Mouse (Mus musculus) ovary, postnatal 36 days (tissue): ENCODE data around the gene Hils1.
"Not testable (repeated sequence)": the region's sequence is repeated elsewhere in the genome, so short reads cannot be mapped to it uniquely, and the experiment has no call there.

Experiments
- DNase-seq: peaks from one replicate; pipeline ENCODE4 v3.0.0; 2022; ENCODE audit warnings: low spot score, mixed read lengths

The Hils1 gene

GRCm38 (mm10) chr11:94955103-94955502 lies 12.3 kb upstream of the Hils1 start:
- DNase-seq = no peak

GRCm38 (mm10) chr11:94957693-94958064 lies 9.7 kb upstream of the Hils1 start:
- no peak for DNase-seq

GRCm38 (mm10) chr11:94958065-94958858 lies 9.1 kb upstream of the Hils1 start:
- DNase-seq = peak; percentile 74

DNA sequence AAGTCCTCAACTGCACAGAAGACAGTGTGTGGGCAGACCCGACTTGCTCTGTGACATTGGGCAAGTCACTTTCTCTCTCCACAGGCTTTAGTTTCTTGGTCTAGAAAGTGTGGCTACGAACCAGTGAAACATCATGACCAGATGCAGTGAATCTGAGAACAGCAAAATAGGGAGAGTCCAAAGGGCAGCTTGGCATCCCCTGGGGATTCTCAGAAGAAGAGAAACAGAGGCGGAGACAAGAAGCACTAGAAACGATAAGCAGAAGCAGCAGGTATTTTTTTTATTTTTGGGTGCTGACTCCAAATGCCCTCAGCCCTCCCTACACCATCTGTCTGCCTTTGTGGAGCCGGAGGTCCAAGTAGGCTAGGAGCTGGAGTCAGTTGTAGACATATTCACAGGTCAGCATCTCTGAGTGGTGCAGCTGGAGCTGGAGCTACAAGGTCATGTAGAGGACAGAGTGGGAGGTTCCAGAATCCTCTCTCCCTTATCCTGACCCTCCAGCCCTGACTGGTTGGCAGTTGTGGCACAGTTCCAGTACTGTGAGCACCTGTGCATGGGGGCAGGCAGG lies 4.8 kb upstream of the Hils1 start:
- no peak for DNase-seq

DNA sequence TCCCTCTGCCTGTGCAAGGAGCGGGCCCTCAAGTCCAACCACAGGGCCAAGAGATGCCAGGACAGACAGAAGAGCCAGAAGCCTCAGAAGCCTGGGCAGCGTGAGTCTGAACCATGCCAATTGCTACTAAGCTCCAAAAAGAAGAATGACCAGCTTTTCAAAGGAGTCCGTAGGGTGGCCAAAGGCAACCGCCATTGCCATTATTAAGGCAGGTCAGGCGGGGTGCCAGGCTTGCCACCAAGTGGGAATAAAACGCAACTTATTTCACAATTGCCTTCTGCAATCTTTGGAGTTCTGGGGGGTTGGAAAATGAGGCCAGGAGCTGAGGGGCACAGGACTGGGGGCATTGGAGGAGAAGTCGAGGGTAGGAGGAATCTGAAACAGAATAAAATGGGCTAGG lies 794 bp downstream of the Hils1 start:
- no peak for DNase-seq

GRCm38 (mm10) chr11:94969709-94970108 lies 2.3 kb downstream of the Hils1 start:
- not testable (repeated sequence) for DNase-seq

DNA sequence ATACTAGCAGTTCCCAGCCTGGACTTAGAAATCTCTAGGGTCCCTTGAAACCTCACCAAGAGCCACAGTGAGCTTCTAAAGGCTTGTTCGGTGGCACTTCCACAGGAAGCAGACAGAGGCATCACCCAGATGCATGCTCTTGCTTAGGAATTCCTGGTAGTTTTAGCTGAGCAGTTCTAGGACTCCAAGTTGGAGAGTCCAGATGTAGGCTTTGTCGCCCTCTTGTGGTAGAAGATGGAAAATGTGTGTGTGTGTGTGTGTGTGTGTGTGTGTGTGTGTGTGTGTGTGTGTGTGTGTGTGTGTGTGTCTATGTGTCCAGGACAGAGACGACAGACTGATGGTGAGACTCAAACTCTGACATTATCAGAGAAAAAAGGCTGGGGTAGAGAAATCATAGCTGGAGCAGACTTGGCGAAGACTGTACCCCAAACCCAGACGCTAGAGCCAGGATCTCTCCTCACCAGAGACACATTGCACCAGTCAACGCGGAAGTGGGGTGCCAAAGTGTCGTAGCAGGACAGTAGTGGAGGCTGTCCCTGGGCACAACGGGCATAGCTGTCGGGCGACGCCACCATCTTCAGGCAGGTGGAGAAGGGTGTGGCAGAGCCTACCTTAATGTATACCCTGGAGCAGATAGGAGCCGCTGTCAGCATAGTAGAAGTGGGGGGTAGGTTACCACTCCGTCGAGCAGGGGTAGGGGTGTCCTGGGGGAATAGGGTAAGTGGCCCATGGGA lies 3.0 kb downstream of the Hils1 start:
- peak; percentile 51 for DNase-seq

DNA sequence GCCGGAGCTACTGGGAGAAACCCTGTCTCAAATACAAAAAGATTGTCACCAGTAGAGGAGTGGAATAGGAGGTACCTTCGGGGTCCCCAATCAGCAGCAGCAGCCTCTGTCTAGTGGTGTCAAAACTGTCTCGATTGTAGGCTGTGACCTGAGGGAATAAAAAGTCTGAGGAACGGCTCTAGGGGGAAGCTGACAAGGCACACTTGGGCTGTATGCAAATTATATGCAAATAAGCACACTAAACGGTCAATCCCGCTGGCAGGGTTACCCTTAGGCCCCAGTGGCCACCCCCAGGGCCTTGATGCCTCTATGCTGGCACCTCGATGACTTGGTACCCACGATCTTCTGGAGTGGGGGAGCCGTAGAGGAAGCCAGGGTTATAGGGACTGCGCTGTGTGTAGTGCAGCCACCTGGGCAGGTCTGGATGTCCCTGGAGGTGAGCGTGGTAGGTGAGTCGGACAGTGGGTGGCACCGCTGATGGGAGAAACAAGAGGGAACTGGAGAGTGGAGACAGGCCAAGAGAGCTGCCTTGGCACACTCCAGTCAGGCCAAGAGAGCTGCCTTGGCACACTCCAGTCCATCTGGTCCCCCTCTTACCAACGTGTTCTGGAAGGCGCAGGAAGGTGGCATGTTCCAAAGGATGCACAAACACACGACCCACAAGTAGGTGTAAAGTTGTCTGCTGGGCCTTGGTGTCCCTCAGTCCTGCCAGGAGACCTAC lies 4.7 kb downstream of the Hils1 start:
- no peak for DNase-seq

GRCm38 (mm10) chr11:94972887-94973286 lies 5.5 kb downstream of the Hils1 start:
- no peak for DNase-seq

GRCm38 (mm10) chr11:94973313-94973712 lies 5.9 kb downstream of the Hils1 start:
- DNase-seq = no peak

DNA sequence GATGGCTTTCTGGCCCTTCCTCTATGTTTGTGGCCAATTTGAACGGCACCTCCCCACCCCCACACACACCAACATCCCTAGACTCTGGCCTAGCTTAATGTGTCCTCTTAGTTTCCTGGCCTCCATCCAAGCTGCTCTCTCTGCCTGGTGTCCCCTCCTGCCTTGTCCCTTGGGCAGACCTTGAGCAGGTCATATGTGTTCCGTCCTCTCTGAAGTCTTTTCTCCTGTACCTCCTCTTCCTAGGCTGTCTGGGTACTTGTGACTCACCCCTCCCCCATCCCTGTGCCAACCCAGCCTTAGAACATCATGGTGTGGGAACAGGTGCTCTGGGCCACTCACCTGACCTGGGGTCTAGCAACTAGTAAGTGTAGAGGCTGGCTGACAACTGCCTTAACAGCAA lies 7.6 kb downstream of the Hils1 start:
- DNase-seq = no peak

GRCm38 (mm10) chr11:94976199-94976598 lies 8.8 kb downstream of the Hils1 start, which contains the start of gene Sgca:
Sgca (minus strand) TSS chr11:94976327.
- no peak for DNase-seq

DNA sequence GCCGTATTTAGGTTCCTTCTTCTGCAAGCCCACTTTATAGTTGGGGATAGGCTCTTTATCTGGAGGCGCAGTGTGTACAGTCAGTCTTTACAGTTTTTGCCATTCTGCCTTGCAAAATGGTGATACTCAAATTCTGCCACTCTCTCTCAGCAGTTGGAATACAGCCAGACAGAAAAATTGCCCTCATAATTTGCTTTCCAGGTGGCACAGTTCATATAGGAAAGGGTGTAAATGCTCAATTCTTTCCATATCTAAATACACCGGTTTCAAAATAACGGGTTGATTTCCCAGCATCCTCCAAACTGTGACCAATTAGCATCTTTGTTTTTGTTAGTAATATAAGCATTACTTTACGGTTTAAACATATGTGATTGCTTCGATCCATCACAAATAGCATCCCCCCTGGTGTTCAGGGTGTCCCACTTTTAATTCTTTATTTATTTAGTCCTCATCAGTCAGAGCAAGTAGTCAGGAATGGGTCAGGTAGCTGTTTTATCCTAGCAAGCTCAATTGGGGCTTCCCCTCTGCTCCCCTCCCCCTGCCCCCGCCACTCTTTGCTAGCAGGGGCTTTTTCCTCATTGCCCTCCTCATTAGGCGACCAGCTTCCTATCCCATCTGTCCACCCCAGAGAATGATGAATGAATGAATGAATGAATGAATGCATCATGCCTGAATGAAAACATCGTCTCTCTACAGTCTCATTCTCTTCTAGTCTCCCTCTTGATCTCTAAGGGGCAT lies 11.0 kb downstream of the Hils1 start:
- DNase-seq = no peak

- DNase-seq = peak; percentile 97
Observed at GRCm38 (mm10) chr11:94978947-94979346, 11.6 kb downstream of the Hils1 start.

DNA sequence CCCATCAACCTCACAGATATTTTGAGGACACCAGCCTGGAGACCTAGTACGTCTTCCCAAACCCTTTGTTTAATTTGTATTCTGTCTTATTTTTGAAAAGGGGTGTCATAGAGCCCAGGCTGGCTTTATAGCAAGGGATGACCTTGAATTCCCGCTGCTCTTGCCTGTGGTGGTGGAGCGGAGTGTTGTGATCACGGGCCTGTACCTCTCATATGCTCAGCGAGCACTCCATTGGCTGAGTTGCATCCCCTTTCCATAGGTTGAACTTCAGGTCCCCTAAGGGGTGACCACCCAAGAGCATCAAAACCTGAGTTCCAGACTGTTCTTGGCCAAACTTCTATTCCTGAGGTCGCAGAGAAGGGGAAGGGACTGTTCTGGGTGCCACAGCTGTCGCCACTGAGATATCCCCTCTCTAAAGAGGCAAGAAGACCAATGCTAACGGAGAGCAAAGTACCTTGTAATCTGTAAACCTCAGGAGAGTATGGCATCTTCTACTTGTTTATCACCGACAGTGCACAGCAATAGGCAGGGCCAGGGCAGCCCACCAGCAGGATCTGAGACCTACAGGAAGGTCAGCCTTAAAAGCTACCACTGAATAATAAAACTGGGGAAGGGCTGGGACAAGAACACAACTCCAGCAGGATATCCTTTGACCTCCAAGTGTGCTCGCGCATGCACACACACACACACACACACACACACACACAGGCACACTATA lies 12.2 kb downstream of the Hils1 start:
- no peak for DNase-seq

DNA sequence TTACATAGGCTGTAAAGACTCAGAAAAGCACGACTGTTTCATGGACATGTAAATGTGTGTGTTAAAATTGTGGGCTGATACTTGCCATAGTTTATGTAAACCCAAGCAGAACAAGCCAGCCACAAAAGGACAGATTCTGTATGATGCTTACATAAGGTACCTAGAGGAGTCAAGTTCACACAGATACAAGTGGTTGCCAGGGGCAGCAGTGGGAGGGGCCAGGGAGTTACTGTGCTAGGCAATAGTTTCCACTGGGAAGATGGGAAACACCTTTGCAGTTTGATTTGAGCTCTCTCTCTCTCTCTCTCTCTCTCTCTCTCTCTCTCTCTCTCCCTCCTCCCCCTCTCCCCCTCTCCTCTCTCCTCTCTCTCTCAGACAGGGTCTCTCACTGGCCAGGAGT lies 17.7 kb downstream of the Hils1 start:
- no peak for DNase-seq

GRCm38 (mm10) chr11:94985822-94986221 lies 18.4 kb downstream of the Hils1 start:
- DNase-seq = no peak

GRCm38 (mm10) chr11:94986435-94986834 lies 19.0 kb downstream of the Hils1 start:
- no peak for DNase-seq

DNA sequence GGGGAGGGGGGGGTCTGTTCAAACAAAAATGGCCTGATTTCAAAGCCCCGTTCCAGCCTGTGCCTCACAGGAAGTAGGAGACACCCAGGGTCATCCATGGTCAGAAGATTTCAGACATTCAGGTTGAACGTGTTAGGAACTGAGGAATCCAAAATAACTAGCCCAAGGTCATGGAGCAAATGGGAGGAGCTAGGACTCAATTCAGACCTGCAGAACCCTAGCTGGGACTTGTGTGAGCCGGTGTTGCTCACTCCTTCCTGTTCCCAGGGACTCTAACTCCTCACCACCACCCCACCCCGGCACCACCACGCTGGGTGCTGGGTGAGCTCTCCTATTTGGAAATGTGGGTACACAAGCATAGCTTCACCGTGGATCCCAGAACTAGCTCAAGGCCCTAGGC lies 19.9 kb downstream of the Hils1 start:
- DNase-seq = no peak

DNA sequence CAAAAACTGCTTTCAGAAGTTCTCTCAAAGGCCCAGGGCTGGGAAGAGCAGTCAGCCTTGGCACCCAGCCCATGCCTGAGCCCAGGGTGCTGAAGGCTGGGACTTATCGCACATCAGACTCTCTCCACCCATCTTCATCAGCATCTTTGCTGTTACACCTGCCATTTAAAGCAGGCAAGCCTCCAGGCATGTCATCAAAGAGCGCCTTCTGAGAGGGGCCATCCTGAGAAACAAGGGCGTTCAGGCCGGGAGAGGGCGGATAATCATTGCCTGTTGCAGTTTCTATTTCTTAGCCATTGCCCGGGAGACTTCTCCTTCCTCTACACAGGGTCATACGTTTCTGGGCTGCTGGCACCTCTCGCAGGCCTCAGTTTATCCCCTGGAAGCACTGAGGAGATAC lies 20.5 kb downstream of the Hils1 start:
- no peak for DNase-seq
